Mouse (Mus musculus) ES-Bruce4 (cell line): ENCODE results near the gene Arl6ip5.
"Not testable (repeated sequence)": the region's sequence is repeated elsewhere in the genome, so short reads cannot be mapped to it uniquely, and the experiment has no call there.

Source experiments
- CTCF ChIP-seq: IDR thresholded peaks from one replicate; pipeline ENCODE4 v1.8.1; 2011; ENCODE audit warnings: low read depth, low read length
- EP300 ChIP-seq: IDR thresholded peaks from 2 replicates; pipeline ENCODE4 v1.6.1; 2011; ENCODE audit warnings: low read depth, low read length; ENCODE audit not compliant: insufficient read depth

GRCm38 (mm10) chr6:97259926-97260325 lies 49.4 kb downstream of the Arl6ip5 start:
- not testable (repeated sequence) for TF ChIP-seq EP300, CTCF
